Mouse (Mus musculus) left cerebral cortex, adult 2 months (tissue): ENCODE data around the gene Pdzd2. TPM values are rescaled to one million over a fixed set of nuclear protein-coding genes. Genes with fewer than 3 reads are reported as not detected.
A peak's percentile ranks its signal among the peaks of the same experiment; 100 is the strongest.

Source experiments
- DNase-seq, 2 experiments: peaks; one replicate each; pipeline ENCODE4 v3.0.0; 2021 to 2022; ENCODE audit warnings: low spot score in 2 of 2, mixed read lengths in 1 of 2; ENCODE audit errors: extremely low spot score in 1 of 2
- H3K27ac ChIP-seq: fragments of 200-600 bp; 2 replicates; pipeline ENCODE4 v1.8.1; 2022
- H3K4me3 ChIP-seq: fragments of 200-600 bp; 2 replicates; pipeline ENCODE4 v1.8.1; 2022
- CTCF ChIP-seq: fragments of 200-600 bp; IDR thresholded peaks from 2 replicates; pipeline ENCODE4 v1.8.1; 2022; ENCODE audit warnings: antibody characterized with exemption, mild to moderate bottlenecking, moderate library complexity
- intact Hi-C: fragments of 180-260 bp; cut with DNase I; formaldehyde crosslinking; loops from one replicate; pipeline ENCODE4 v1.15.1; 2025
- total RNA-seq, 2 experiments: library from RNA; stranded (reverse); gene quantifications; 2 replicates each; pipeline ENCODE4 v1.2.3; 2021

The Pdzd2 gene
- total RNA-seq, 2 experiments from 2014 or later, result 86.1 to 93.1 TPM

- TF ChIP-seq CTCF, result no peak
Measured at GRCm38 (mm10) chr15:12384679-12385078, 355.0 kb downstream of the Pdzd2 start.

DNA sequence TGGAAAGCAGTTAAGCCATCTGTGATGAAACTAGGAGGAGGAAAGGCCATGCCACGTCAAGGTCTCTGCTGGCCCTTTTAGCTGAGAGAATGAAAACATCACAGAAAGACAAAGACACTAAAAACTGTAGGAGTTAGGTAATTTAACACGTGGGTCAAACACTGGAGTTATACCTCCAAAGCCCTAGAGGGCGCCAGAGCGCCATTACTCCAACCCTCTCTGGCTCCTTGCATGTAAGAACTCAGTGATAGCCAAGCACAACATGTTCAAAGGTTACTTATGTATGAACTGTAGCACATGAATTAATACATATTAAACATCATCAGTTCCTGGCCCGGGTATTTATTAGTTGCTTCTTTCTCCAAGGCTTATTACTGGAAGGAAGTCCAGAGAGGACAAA lies 359.2 kb downstream of the Pdzd2 start:
- Histone ChIP-seq H3K27ac (no peak overlapping the region), H3K4me3 (no peak overlapping the region)
- peak; percentile 56 for TF ChIP-seq CTCF
- intact Hi-C loops, result no loop called here
- DNase-seq, result no peak

More at GRCm38 (mm10) chr15:12384679-12385078, 355.0 kb downstream of the Pdzd2 start:
- no peak overlapping the region for H3K27ac ChIP-seq
- DNase-seq, result no peak
- intact Hi-C loops, result no loop called here
- no peak overlapping the region for H3K4me3 ChIP-seq

- no peak for TF ChIP-seq CTCF
- H3K27ac ChIP-seq, result no peak overlapping the region
- no peak overlapping the region for H3K4me3 ChIP-seq
- intact Hi-C loops, result no loop called here
- no peak for DNase-seq
Measured at GRCm38 (mm10) chr15:12380057-12380456, 359.7 kb downstream of the Pdzd2 start.

DNA sequence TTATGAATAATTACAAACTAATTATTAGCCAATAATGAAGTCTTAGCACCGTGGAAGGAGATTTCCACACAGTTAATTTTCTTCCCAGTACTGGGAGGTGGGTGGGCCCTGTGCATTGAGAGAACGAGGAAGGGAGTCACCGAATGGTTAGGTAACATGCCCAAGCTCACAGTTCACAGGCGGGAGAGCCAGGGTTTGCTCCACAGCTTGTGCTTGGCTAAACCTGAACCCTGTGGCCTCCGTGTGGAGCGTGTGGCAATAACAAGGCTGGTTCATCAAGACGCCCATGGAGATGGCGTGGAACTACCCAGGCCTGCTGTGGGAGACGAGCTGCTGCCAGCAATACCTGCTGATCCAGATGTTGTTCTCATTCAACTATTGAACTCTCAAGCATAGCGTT lies 361.9 kb downstream of the Pdzd2 start:
- Histone ChIP-seq H3K27ac (no peak overlapping the region), H3K4me3 (no peak overlapping the region)
- intact Hi-C loops, result no loop called here
- DNase-seq, result no peak
- no peak for TF ChIP-seq CTCF

DNA sequence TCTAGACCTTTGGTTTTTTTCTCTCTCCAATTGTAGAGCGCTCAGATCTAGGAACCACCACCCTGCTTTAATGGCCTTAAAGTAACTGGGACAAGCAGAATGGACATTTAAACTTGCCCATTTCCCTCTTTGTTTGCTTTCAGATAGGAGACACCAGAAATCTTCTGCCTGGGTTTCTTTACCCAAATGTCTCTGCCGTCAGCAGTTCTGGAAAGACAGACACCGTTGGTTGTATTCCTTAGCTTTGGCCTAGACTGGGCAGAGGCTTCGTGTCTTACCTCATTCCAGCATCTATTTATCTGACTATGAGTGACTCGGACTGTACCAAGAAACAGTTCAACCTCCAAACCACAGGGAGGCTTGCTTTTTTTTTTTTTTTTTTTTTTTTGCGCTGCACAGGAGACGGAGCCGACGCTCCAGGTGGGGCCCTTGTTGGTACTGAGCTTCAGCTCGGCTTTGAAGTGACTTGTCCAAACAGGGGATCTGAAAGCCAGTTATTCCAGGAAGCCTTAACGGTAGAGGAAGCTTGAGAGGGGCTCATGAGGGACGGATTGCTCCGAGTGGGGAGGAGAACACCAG lies 363.1 kb downstream of the Pdzd2 start:
- intact Hi-C loops, result no loop called here
- no peak for TF ChIP-seq CTCF
- Histone ChIP-seq H3K27ac (no peak overlapping the region), H3K4me3 (no peak overlapping the region)
- DNase-seq, result no peak

DNA sequence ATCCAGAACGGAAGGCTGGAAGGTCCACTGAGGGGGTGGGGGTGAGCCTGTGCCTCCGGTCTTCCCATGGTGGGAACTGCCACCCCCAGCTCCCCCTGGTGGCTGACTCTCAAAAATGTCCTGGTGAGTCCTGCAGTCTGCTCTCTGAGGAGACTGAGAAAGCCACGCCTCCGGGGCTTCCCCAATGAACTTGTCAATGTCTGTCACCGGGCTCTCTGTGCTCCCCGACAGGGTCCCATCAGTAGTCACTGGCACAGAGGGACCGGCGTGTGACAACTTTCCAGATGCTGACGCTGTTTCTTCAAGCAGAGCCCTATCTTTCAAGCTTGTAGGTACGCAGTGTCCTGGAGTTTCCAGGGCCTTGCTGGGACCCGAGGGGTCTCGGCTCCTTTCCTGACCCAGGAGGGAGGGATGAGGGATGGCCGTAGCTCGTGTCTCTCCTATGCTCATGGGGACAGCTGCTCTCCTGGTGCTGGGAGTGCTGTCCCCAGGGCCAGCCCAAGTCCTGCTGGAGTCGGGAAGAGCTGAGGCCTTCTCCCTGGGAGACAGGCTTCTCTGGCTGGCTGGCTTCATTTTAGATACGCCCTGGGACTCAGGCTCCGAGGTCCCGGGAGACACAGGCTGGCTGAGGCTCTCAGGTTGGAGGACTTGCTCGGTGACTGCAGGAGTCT lies 363.9 kb downstream of the Pdzd2 start:
- H3K4me3 ChIP-seq, result 0 out of 2 replicates have a peak overlapping the region, but pooled peaks have one; percentile 16
- no peak overlapping the region; the same call in 1 of the 2 replicates for H3K27ac ChIP-seq

DNA sequence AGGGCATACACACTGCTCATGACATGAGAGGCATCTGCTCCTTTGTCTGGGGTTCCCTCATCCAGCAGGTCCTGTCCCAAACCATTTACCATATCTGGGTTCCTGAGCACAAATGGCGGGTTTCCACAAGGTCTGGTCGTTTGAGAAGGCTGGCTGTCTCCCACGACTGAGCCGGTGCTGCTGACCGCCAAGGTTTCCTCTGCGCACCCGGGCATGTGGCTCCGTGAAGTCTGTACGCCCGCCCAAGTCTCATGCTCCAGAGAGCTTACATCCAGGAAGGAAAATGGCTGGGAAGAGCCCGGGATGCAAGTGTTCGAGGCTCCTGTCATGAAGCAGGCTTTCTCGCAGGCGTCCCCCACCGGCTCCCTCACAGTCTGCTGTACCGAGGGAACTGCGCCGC lies 364.8 kb downstream of the Pdzd2 start:
- no peak overlapping the region for H3K4me3 ChIP-seq

More for the DNA sequence above, 363.9 kb downstream of the Pdzd2 start:
- peak; percentile 76 for TF ChIP-seq CTCF
- DNase-seq, result peak; percentile 69 to 70
- intact Hi-C loops, result no loop called here

DNA sequence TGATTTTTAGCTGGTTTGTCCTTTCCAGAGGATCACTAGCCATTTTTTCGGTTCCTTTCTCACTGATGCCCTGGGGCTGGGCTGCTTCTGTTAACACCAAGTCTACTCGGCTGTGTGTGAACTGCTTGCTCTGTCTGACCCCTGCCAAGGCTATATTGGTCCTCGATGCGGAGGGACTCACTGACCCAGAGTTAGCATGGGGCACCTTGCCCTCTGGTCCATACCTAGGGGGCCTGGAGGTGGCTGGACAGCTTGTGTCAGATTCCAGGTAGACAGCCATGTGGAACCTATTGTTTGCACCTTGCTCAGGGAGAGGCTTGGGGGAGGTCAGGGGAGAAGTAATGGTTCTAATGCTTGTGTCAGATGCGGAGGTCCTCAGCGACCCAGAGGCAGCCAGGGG lies 365.8 kb downstream of the Pdzd2 start:
- no peak for DNase-seq
- intact Hi-C loops, result loop anchor here (5.0 kb wide), 1 partner anchor 128 kb away; no protein-coding TSS in a partner anchor
- no peak for TF ChIP-seq CTCF
- Histone ChIP-seq H3K27ac (no peak overlapping the region), H3K4me3 (no peak overlapping the region)

More for the DNA sequence above, 364.8 kb downstream of the Pdzd2 start:
- H3K27ac ChIP-seq, result no peak overlapping the region
- no peak for DNase-seq
- TF ChIP-seq CTCF, result no peak
- intact Hi-C loops, result loop anchor here (5.0 kb wide), 1 partner anchor 127 kb away; no protein-coding TSS in a partner anchor

DNA sequence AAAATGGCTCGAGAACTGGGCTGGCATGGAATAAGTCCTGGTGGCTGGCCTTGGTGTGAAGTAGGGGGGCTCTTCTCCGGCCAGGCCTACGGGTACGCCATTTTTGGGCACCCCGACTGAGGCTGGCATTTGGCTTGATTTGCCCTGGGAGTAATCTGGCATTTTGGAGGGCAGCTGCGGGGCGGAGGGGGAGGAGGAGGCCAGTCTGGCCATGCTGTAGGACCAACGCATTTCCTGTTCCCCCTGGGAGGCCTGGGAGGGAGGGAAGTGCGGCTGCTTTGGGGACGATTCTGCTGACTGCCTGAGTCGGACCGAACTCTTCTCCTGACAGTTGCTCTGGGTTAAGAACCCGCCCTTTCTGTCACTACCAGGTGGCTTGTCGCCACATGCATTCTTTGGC lies 366.2 kb downstream of the Pdzd2 start:
- TF ChIP-seq CTCF, result no peak
- DNase-seq, result no peak
- no peak overlapping the region for H3K4me3 ChIP-seq
- intact Hi-C loops, result loop anchor here (5.0 kb wide), 1 partner anchor 129 kb away; no protein-coding TSS in a partner anchor
- no peak overlapping the region for H3K27ac ChIP-seq

- intact Hi-C loops, result loop anchor here (1.0 to 5.0 kb wide), 3 partner anchors 131 to 424 kb away; no protein-coding TSS in a partner anchor
- peak; percentile 67 to 72 for DNase-seq
- no peak overlapping the region for H3K27ac ChIP-seq
- H3K4me3 ChIP-seq, result no peak overlapping the region
- peak; percentile 81 for TF ChIP-seq CTCF
Measured at GRCm38 (mm10) chr15:12371183-12371582, 368.5 kb downstream of the Pdzd2 start.

GRCm38 (mm10) chr15:12370096-12370495 lies 369.6 kb downstream of the Pdzd2 start:
- DNase-seq, result no peak
- H3K27ac ChIP-seq, result no peak overlapping the region
- intact Hi-C loops, result loop anchor here (2.0 to 5.0 kb wide), 2 partner anchors 132 to 425 kb away; no protein-coding TSS in a partner anchor
- TF ChIP-seq CTCF, result no peak
- no peak overlapping the region for H3K4me3 ChIP-seq

- H3K4me3 ChIP-seq, result no peak overlapping the region
- intact Hi-C loops, result loop anchor here (10.0 kb wide), 2 partner anchors 366 to 394 kb away; partner anchors contain the start of gene Pdzd2
- DNase-seq, result no peak
- no peak overlapping the region for H3K27ac ChIP-seq
- TF ChIP-seq CTCF, result no peak; the same call in 1 of the 2 replicates
Measured at GRCm38 (mm10) chr15:12368850-12369249, 370.9 kb downstream of the Pdzd2 start.
